In genomic region chr16:21881181-21881580, GRCm38 (mm10) we compare ENCODE assay signal across 8 mouse cellular contexts.
DNase-seq lines count a peak whose midpoint lies in the region; ATAC-seq and TF ChIP-seq lines count a peak whose summit lies in the region.

No protein-coding gene starts in this region.

- DNase-seq in kidney, adult 11 months, result peak; percentile 65
- no peak for DNase-seq in CH12.LX (ENCODE audit: extremely low read depth)
- DNase-seq in cerebellum, postnatal 10 days, result peak; percentile 93 to 96
- DNase-seq in layer of hippocampus, adult 9-10 months (ENCODE audit: low spot score), result peak; percentile 25
- no peak for DNase-seq in urinary bladder, postnatal 10 days (ENCODE audit: low spot score)
- no peak for DNase-seq in lung, adult 2 months

- TF ChIP-seq CTCF in CH12.LX (conservative IDR thresholded peaks at IDR 0.05 in 1 of 2, IDR thresholded peaks at IDR 0.05 in 1 of 2; ENCODE audit: low read depth in 2 of 2, low read length in 2 of 2), result no peak
- no peak for TF ChIP-seq CTCF in lung, adult 2 months (IDR thresholded peaks at IDR 0.05; ENCODE audit: insufficient read depth, low read length)

- in situ Hi-C loops in CH12.LX (cut with MboI; ENCODE audit: low pct_ligation_motif_present, low pct_unique_long_range_greater_than_20kb, low sequenced_read_pairs), result no loop called here

- H3K79me2 ChIP-seq in CH12.LX (replicated peaks; ENCODE audit: control insufficient read depth, extremely low read depth, insufficient read depth, poor library complexity, severe bottlenecking), result no peaks in the 10 kb centered on the region

- H3K4me1 ChIP-seq in kidney, embryonic 16.5 days (ENCODE audit: insufficient read depth, low read length), result no peaks in the 10 kb centered on the region
- H3K4me1 ChIP-seq in CH12.LX (ENCODE audit: control insufficient read depth in 1 of 2, insufficient read depth in 2 of 2), result peaks cover 7 to 13% of the 10 kb centered on the region in 2 experiments
- no peaks in the 10 kb centered on the region for H3K4me1 ChIP-seq in lung, adult 2 months (ENCODE audit: control insufficient read depth, insufficient read depth, low read length)
- H3K4me1 ChIP-seq in intestine, embryonic 15.5 days (replicated peaks), result no peaks in the 10 kb centered on the region

- no peaks in the 10 kb centered on the region for H3K36me3 ChIP-seq in kidney, embryonic 16.5 days (ENCODE audit: insufficient read depth, low read length)
- no peaks in the 10 kb centered on the region for H3K36me3 ChIP-seq in CH12.LX (replicated peaks in 1 of 2; ENCODE audit: control insufficient read depth in 1 of 2, insufficient read depth in 1 of 2, low read length in 1 of 2)
- no peaks in the 10 kb centered on the region for H3K36me3 ChIP-seq in intestine, embryonic 15.5 days

- 56% methylated on average over 6 of the region's 6 CpGs for WGBS in kidney, embryonic 16.5 days
- WGBS in lung, adult 2 months, result 27% methylated on average over 6 of the region's 6 CpGs
- WGBS in intestine, embryonic 15.5 days, result 58% methylated on average over 6 of the region's 6 CpGs

- no peak for TF ChIP-seq EP300 in CH12.LX (IDR thresholded peaks at IDR 0.05; ENCODE audit: low read length)

- no peak overlapping the region for H3K4me2 ChIP-seq in kidney, embryonic 16.5 days (replicated peaks; ENCODE audit: low read depth, low read length)
- no peak overlapping the region; the same call in 1 of the 2 replicates for H3K4me2 ChIP-seq in CH12.LX (ENCODE audit: insufficient read depth, low read depth, poor library complexity, severe bottlenecking)
- H3K4me2 ChIP-seq in intestine, embryonic 15.5 days (replicated peaks), result no peak overlapping the region

- TF ChIP-seq POLR2A in CH12.LX (IDR thresholded peaks at IDR 0.05; ENCODE audit: low read depth, low read length), result no peak
- no peak for TF ChIP-seq POLR2A in lung, adult 2 months (IDR thresholded peaks at IDR 0.05; ENCODE audit: borderline replicate concordance, extremely low read depth, low read depth, low read length)

- H3K27me3 ChIP-seq in kidney, embryonic 16.5 days (ENCODE audit: insufficient read depth, low read length), result no peaks in the 10 kb centered on the region
- no peaks in the 10 kb centered on the region for H3K27me3 ChIP-seq in CH12.LX (replicated peaks)
- no peaks in the 10 kb centered on the region for H3K27me3 ChIP-seq in intestine, embryonic 15.5 days (replicated peaks)

- H3K27ac ChIP-seq in kidney, embryonic 16.5 days (ENCODE audit: low read length), result no peak overlapping the region
- H3K27ac ChIP-seq in CH12.LX (ENCODE audit: insufficient read depth, low read depth), result no peak overlapping the region
- no peak overlapping the region for H3K27ac ChIP-seq in intestine, embryonic 15.5 days

- H3K9me3 ChIP-seq in kidney, embryonic 16.5 days (ENCODE audit: low read length), result no peaks in the 10 kb centered on the region
- no peaks in the 10 kb centered on the region for H3K9me3 ChIP-seq in CH12.LX (replicated peaks; ENCODE audit: low read length)
- H3K9me3 ChIP-seq in intestine, embryonic 15.5 days, result no peaks in the 10 kb centered on the region

- ATAC-seq in kidney, embryonic 16.5 days (ENCODE audit: low FRiP score, low TSS enrichment), result no peak
- no peak for ATAC-seq in intestine, embryonic 15.5 days

- dilution Hi-C loops in CH12.LX (cut with MboI; ENCODE audit: extremely low pct_ligation_motif_present, extremely low pct_unique_long_range_greater_than_20kb, low sequenced_read_pairs), result no loop called here

- H3K4me3 ChIP-seq in kidney, embryonic 16.5 days (ENCODE audit: low read length), result no peak overlapping the region
- H3K4me3 ChIP-seq in CH12.LX (replicated peaks in 1 of 3; ENCODE audit: low read depth in 2 of 3, low read length in 2 of 3, poor library complexity in 1 of 3), result no peak overlapping the region
- H3K4me3 ChIP-seq in lung, adult 2 months (replicated peaks; ENCODE audit: extremely low read depth, low read depth, low read length), result no peak overlapping the region
- H3K4me3 ChIP-seq in intestine, embryonic 15.5 days (replicated peaks), result no peak overlapping the region

- H3K9ac ChIP-seq in kidney, embryonic 16.5 days (replicated peaks; ENCODE audit: low read length), result no peak overlapping the region
- no peak overlapping the region for H3K9ac ChIP-seq in CH12.LX (ENCODE audit: insufficient read depth, low read depth)
- no peak overlapping the region for H3K9ac ChIP-seq in intestine, embryonic 15.5 days

- no peak for TF ChIP-seq RAD21 in CH12.LX (IDR thresholded peaks at IDR 0.05; ENCODE audit: low read depth, low read length)

TF ChIP-seq in CH12.LX, 34 proteins besides CTCF, POLR2A, EP300 and RAD21:
- peak; percentile 70 for TF ChIP-seq BHLHE40 (IDR thresholded peaks at IDR 0.05; ENCODE audit: low read depth, low read length)
- TF ChIP-seq USF2 (conservative IDR thresholded peaks at IDR 0.05; ENCODE audit: low read depth, low read length), result no peak; the same call in 1 of the 2 replicates
- TF ChIP-seq ELF1 (IDR thresholded peaks at IDR 0.05; ENCODE audit: low read depth, low read length), result no peak
- TF ChIP-seq HCFC1 (IDR thresholded peaks at IDR 0.05; ENCODE audit: low read depth, low read length), result no peak
- TF ChIP-seq UBTF (IDR thresholded peaks at IDR 0.05; ENCODE audit: low read depth, low read length), result no peak
- no peak for TF ChIP-seq RCOR1 (conservative IDR thresholded peaks at IDR 0.05; ENCODE audit: low read depth, low read length)
- TF ChIP-seq SIN3A (IDR thresholded peaks at IDR 0.05; ENCODE audit: low read length), result no peak
- TF ChIP-seq MXI1 (IDR thresholded peaks at IDR 0.05; ENCODE audit: low read depth, low read length), result no peak
- TF ChIP-seq USF1 (IDR thresholded peaks at IDR 0.05; ENCODE audit: low read depth, low read length), result peak; percentile 41; the same call in 1 of the 2 replicates

Comparison
In these comparisons a context has a peak if more than half of its experiments do, and no peak if none do; other contexts are left out.
1. DNase-seq: peak in kidney, adult 11 months (single experiment), cerebellum, postnatal 10 days (2 of 2) and layer of hippocampus, adult 9-10 months (single experiment); none in CH12.LX (single experiment), urinary bladder, postnatal 10 days (single experiment) and lung, adult 2 months (single experiment).